Mouse (Mus musculus): ENCODE measurements at regions not wholly inside any gene's neighbourhood (a gene's known extent, or its start where the extent isn't known, plus 50 kb on each side); places are given as distances from the start of the nearest gene placed in this dataset.

GRCm38 (mm10) chr11:25171048-25171447, 1039.5 kb downstream of the 5730522E02Rik start:
- no peak overlapping the region for H3K27ac ChIP-seq (ENCODE audit: insufficient read depth, low read length)
- no peak overlapping the region for H3K4me3 ChIP-seq (ENCODE audit: extremely low read depth, insufficient read depth, insufficient read length)
- no peaks in the 10 kb centered on the region for H3K4me1 ChIP-seq (ENCODE audit: control insufficient read depth, insufficient read depth, insufficient read length)
- TF ChIP-seq POLR2A (IDR thresholded peaks at IDR 0.05; ENCODE audit: low read depth, low read length): no peak
- no peak for TF ChIP-seq CTCF (IDR thresholded peaks at IDR 0.05; ENCODE audit: extremely low read depth, insufficient read depth, insufficient read length, insufficient replicate concordance)
- no peaks in the 10 kb centered on the region for H3K27me3 ChIP-seq (ENCODE audit: control insufficient read depth, insufficient read depth, low read length)
- H3K36me3 ChIP-seq (ENCODE audit: control insufficient read depth, insufficient read depth, low read length): no peaks in the 10 kb centered on the region
- DNase-seq (ENCODE audit: low read depth in 1 of 2, low spot score in 2 of 2): no peak
- WGBS: 100% methylated on average over 1 of the region's 1 CpGs

Data from spleen, adult 2 months (tissue).